Mouse (Mus musculus) testis, adult 2 months (tissue): ENCODE measurements at regions not wholly inside any gene's neighbourhood (a gene's known extent, or its start where the extent isn't known, plus 50 kb on each side); places are given as distances from the start of the nearest gene placed in this dataset.

Experiments used
- CTCF ChIP-seq: fragments of 200-500 bp; IDR thresholded peaks from 2 replicates; pipeline ENCODE4 v1.5.1; 2012; ENCODE audit warnings: low read depth, mild to moderate bottlenecking, inconsistent platforms, low read length, moderate library complexity; ENCODE audit not compliant: control insufficient read depth, insufficient read depth, insufficient replicate concordance
- POLR2A ChIP-seq: fragments of 200-500 bp; IDR thresholded peaks from 2 replicates; pipeline ENCODE4 v1.6.1; 2012; ENCODE audit warnings: low read depth, mild to moderate bottlenecking, inconsistent platforms, low read length, moderate library complexity; ENCODE audit not compliant: control insufficient read depth

DNA sequence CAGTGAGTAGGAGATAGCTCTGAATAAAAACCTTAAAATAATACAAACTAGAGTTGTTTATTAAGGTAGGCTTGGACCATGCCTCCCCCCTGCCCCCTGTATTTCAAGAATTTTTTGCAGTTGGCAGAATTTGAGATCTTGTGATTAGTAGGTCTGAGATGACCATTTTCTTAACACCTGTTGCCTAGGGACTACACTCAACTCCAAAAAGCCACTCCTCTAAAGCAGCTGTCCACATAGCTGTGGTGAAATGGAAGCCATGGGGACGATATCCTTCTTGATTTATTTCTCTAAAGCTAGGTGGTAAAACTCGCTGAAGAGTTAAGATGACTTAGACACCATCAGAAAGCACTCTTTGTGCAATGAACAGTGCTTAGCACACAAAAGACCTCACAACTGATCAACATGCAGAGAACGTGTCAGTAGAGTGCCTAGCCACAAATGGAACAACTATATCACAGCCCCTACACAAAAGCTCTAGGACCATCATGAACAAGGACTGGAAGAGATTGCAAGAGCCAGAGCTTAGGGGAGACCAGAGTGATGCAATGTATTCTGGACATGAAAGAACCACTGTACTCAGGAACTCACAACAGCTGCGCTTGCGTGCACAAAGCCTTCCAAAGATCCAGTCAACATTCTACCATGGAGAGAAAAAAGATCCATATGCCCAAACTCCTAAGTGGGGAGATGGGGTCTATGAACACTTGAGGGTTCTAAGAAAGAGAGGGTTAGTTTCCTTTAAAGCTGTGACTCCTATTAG, 147.6 kb downstream of the Plk2 start:
- TF ChIP-seq CTCF (no peak), POLR2A (no peak)
